Mouse (Mus musculus) neural tube, embryonic 13.5 days (tissue): ENCODE measurements around the gene Dlgap4. TPM values are rescaled to one million over a fixed set of nuclear protein-coding genes. Genes with fewer than 3 reads are reported as not detected.

Experiments used
- ATAC-seq: fragments of 200-750 bp; cut with Nextera tagmentation; 2 replicates; pipeline ENCODE4 v1.8.0; 2017; ENCODE audit warnings: low read depth, mild to moderate bottlenecking, moderate TSS enrichment, moderate library complexity
- H3K27ac ChIP-seq: fragments of 300-500 bp; sonication (generic); replicated peaks from 2 replicates; pipeline ENCODE4 v1.5.1; 2015; ENCODE audit warnings: moderate library complexity, mild to moderate bottlenecking, inconsistent platforms
- H3K27me3 ChIP-seq: fragments of 300-500 bp; sonication (generic); 2 replicates; pipeline ENCODE4 v1.6.1; 2015; ENCODE audit warnings: mild to moderate bottlenecking, inconsistent platforms
- H3K36me3 ChIP-seq: fragments of 300-500 bp; sonication (generic); 2 replicates; pipeline ENCODE4 v1.6.1; 2015; ENCODE audit warnings: mild to moderate bottlenecking, inconsistent platforms
- H3K4me1 ChIP-seq: fragments of 300-500 bp; sonication (generic); replicated peaks from 2 replicates; pipeline ENCODE4 v1.6.1; 2015; ENCODE audit warnings: inconsistent platforms
- H3K4me2 ChIP-seq: fragments of 300-500 bp; sonication (generic); 2 replicates; pipeline ENCODE4 v1.6.1; 2015; ENCODE audit warnings: inconsistent platforms, mild to moderate bottlenecking, moderate library complexity
- H3K4me3 ChIP-seq: fragments of 300-500 bp; sonication (generic); 2 replicates; pipeline ENCODE4 v1.5.1; 2015; ENCODE audit warnings: mild to moderate bottlenecking, inconsistent platforms
- H3K9ac ChIP-seq: fragments of 300-500 bp; sonication (generic); 2 replicates; pipeline ENCODE4 v1.6.1; 2015; ENCODE audit warnings: moderate library complexity, mild to moderate bottlenecking, inconsistent platforms
- H3K9me3 ChIP-seq: fragments of 300-500 bp; sonication (generic); 2 replicates; pipeline ENCODE4 v1.6.1; 2016; ENCODE audit warnings: inconsistent platforms
- WGBS: fragments of 180-500 bp; shearing (Covaris S2); methylation state at CpG from one replicate; pipeline ENCODE4 v1.1.7; 2015; 5-methylcytosine and 5-hydroxymethylcytosine counted together
- polyA plus RNA-seq: library from polyadenylated mRNA; unstranded; fragments of >200 nt; fragmentation: Nextera tagmentation; extraction: Ambion mirVana; gene quantifications from 2 replicates; pipeline ENCODE4 v1.2.1, GENCODE M21; 2015

Gene Dlgap4
- polyA plus RNA-seq, 1 experiment from 2014 or later = 201 TPM

- H3K27me3 ChIP-seq = peaks cover 14% of the 10 kb centered on the region
- ATAC-seq = 0 out of 2 replicates have a peak, but pooled peaks have one; percentile 9
- WGBS = 4% methylated on average over 14 of the region's 14 CpGs
- peaks cover 28% of the 10 kb centered on the region for H3K4me1 ChIP-seq
- H3K4me3 ChIP-seq = no peak overlapping the region
- H3K9ac ChIP-seq = no peak overlapping the region
- H3K27ac ChIP-seq = no peak overlapping the region; the same call in 1 of the 2 replicates
- no peaks in the 10 kb centered on the region for H3K9me3 ChIP-seq
- peak overlapping the region; percentile 34 for H3K4me2 ChIP-seq
- no peaks in the 10 kb centered on the region for H3K36me3 ChIP-seq
Observed at GRCm38 (mm10) chr2:156688604-156689003, 75.1 kb downstream of the Dlgap4 start.

DNA sequence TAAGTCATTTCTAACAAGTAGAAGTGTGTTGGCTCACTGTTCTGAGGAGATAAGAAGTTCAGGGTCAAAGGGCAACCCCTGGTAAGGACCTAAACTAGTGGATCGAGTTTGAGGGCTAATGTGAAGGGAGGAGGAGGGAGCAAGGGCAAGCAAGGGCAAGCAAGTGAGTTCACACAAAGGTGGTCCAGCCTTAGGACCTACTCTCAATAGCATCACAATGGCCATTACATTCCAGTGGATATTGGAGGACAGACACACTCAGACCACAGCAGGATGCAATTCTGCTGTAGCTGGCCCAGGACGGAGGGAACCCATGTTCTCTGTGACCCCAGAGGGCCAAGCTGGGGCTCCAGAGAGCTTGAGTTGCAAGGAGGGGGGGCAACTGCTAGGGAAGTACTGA is 77.3 kb downstream of the Dlgap4 start:
- Histone ChIP-seq H3K27ac (no peak overlapping the region), H3K4me2 (no peak overlapping the region), H3K27me3 (peaks cover 14% of the 10 kb centered on the region), H3K9ac (no peak overlapping the region), H3K4me1 (peaks cover 36% of the 10 kb centered on the region), H3K9me3 (no peaks in the 10 kb centered on the region), H3K4me3 (no peak overlapping the region), H3K36me3 (no peaks in the 10 kb centered on the region)
- WGBS = 36% methylated on average over 2 of the region's 2 CpGs
- no peak for ATAC-seq

- no peak for ATAC-seq
- H3K36me3 ChIP-seq = no peaks in the 10 kb centered on the region
- 54% methylated on average over 9 of the region's 9 CpGs for WGBS
- peak overlapping the region; percentile 38; the same call in 1 of the 2 replicates for H3K27ac ChIP-seq
- no peak overlapping the region for H3K4me3 ChIP-seq
- no peaks in the 10 kb centered on the region for H3K9me3 ChIP-seq
- H3K27me3 ChIP-seq = peaks cover 11% of the 10 kb centered on the region
- H3K9ac ChIP-seq = peak overlapping the region; percentile 54; the same call in 1 of the 2 replicates
- H3K4me2 ChIP-seq = no peak overlapping the region
- H3K4me1 ChIP-seq = peaks cover 36% of the 10 kb centered on the region
Observed at GRCm38 (mm10) chr2:156691746-156692145, 78.2 kb downstream of the Dlgap4 start.

DNA sequence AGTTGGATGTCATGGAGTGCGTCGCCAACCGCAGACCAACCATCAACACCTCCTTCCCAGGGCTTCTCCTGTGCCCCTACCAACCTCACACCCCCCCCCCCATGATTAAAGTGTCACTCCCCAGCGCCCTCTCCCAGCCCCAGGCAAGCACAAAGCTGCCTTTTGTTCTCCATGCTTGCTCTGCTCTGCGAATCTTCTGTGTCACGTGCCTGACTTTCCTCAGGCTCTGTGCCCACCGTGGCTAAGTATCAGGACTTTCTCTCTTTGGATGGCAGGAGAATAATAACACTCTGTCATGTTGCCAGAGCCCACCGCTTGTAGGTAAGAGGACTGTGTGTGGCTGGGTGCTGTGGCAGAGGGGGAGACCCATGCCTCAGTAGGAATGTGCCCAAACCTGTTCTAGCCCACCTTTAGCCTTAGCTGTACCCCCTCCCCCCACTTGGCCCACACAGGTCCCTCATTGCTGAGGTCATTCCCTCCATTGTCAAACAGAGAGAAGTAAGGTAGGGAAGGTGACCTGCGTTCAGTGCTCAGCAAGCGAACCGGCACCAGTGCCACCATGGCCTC is 79.8 kb downstream of the Dlgap4 start:
- no peak overlapping the region for H3K4me3 ChIP-seq
- H3K27me3 ChIP-seq = no peaks in the 10 kb centered on the region
- peaks cover 48% of the 10 kb centered on the region for H3K4me1 ChIP-seq
- 53% methylated on average over 11 of the region's 11 CpGs for WGBS
- no peaks in the 10 kb centered on the region for H3K9me3 ChIP-seq
- H3K4me2 ChIP-seq = no peak overlapping the region
- no peaks in the 10 kb centered on the region for H3K36me3 ChIP-seq
- no peak overlapping the region for H3K9ac ChIP-seq
- ATAC-seq = no peak
- H3K27ac ChIP-seq = no peak overlapping the region

DNA sequence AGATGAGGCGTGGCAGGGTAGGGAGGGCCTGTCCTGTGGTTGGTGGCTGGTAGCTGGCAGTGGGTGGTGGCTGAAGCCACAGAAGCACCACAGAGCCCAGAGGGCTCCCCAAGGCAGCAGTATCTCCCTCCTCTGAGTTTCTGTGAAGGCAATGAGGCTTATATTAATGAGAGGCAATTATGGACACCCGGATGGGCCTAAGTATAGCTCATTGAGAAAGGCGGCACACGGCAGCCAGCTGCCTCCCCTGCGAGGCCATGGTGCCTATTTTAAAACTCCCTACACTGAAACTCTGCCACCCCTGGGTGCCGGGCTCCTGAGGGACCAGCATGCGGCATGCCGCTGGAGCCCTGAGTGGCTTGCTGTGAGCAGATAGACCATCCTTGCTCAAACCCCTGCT is 83.8 kb downstream of the Dlgap4 start:
- Histone ChIP-seq H3K9me3 (no peaks in the 10 kb centered on the region), H3K9ac (no peak overlapping the region), H3K27me3 (no peaks in the 10 kb centered on the region; the same call in 1 of the 2 replicates), H3K4me2 (no peak overlapping the region), H3K4me3 (no peak overlapping the region), H3K27ac (no peak overlapping the region), H3K4me1 (peaks cover 29% of the 10 kb centered on the region), H3K36me3 (no peaks in the 10 kb centered on the region)
- ATAC-seq = no peak
- 50% methylated on average over 8 of the region's 8 CpGs for WGBS

- WGBS = 66% methylated on average over 9 of the region's 9 CpGs
- no peak for ATAC-seq
- peaks cover 29% of the 10 kb centered on the region for H3K4me1 ChIP-seq
Observed at GRCm38 (mm10) chr2:156698168-156698567, 84.7 kb downstream of the Dlgap4 start.

GRCm38 (mm10) chr2:156705473-156705872 is 92.0 kb downstream of the Dlgap4 start:
- H3K9ac ChIP-seq = 0 out of 2 replicates have a peak overlapping the region, but pooled peaks have one; percentile 32
- no peaks in the 10 kb centered on the region for H3K9me3 ChIP-seq
- ATAC-seq = 0 out of 2 replicates have a peak, but pooled peaks have one; percentile 32
- 22% methylated on average over 6 of the region's 6 CpGs for WGBS
- no peaks in the 10 kb centered on the region for H3K4me1 ChIP-seq
- peaks cover 9% of the 10 kb centered on the region for H3K27me3 ChIP-seq
- H3K27ac ChIP-seq = no peak overlapping the region
- H3K4me3 ChIP-seq = no peak overlapping the region
- H3K4me2 ChIP-seq = no peak overlapping the region
- no peaks in the 10 kb centered on the region for H3K36me3 ChIP-seq

More at GRCm38 (mm10) chr2:156698168-156698567, 84.7 kb downstream of the Dlgap4 start:
- Histone ChIP-seq H3K27ac (no peak overlapping the region), H3K4me2 (no peak overlapping the region), H3K27me3 (no peaks in the 10 kb centered on the region; the same call in 1 of the 2 replicates), H3K36me3 (no peaks in the 10 kb centered on the region), H3K9ac (no peak overlapping the region), H3K4me3 (no peak overlapping the region), H3K9me3 (no peaks in the 10 kb centered on the region)

- Histone ChIP-seq H3K4me3 (no peak overlapping the region), H3K27me3 (no peaks in the 10 kb centered on the region), H3K4me1 (peaks cover 34% of the 10 kb centered on the region), H3K9me3 (no peaks in the 10 kb centered on the region), H3K9ac (no peak overlapping the region), H3K27ac (no peak overlapping the region), H3K4me2 (no peak overlapping the region), H3K36me3 (no peaks in the 10 kb centered on the region)
- 80% methylated on average over 6 of the region's 6 CpGs for WGBS
- ATAC-seq = no peak
Observed at GRCm38 (mm10) chr2:156716683-156717082, 103.2 kb downstream of the Dlgap4 start.

GRCm38 (mm10) chr2:156717320-156718281 is 104.1 kb downstream of the Dlgap4 start:
- 23% methylated on average over 17 of the region's 17 CpGs for WGBS

DNA sequence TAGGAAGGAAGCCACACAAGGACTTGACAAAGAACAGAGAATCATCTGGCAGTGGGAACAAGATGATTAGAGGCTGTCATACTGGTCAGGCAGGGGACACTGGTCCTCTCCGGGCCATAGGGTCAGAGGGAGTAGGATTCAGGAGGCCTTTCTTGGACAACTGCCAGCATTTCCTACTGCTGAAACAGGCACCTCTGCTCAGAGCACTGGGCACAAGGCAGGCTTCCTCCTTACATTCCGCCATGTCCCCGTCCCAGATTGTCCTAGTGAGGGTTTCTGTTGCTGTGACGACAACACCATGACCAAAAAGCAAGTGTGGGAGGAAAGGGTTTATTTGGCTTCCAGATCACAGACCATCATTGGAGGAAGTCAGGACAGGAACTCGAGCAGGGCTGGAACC is 105.3 kb downstream of the Dlgap4 start:
- Histone ChIP-seq H3K9ac (no peak overlapping the region), H3K4me1 (peaks cover 52% of the 10 kb centered on the region), H3K4me3 (no peak overlapping the region), H3K4me2 (no peak overlapping the region), H3K36me3 (no peaks in the 10 kb centered on the region), H3K27me3 (no peaks in the 10 kb centered on the region), H3K27ac (no peak overlapping the region), H3K9me3 (no peaks in the 10 kb centered on the region)
- ATAC-seq = no peak
- 64% methylated on average over 5 of the region's 5 CpGs for whole genome bisulfite sequencing

More at GRCm38 (mm10) chr2:156717320-156718281, 104.1 kb downstream of the Dlgap4 start:
- Histone ChIP-seq H3K9me3 (no peaks in the 10 kb centered on the region), H3K4me1 (peaks cover 40% of the 10 kb centered on the region), H3K4me2 (peak overlapping the region; percentile 33), H3K27me3 (no peaks in the 10 kb centered on the region), H3K27ac (0 out of 2 replicates have a peak overlapping the region, but pooled peaks have one; percentile 0), H3K4me3 (no peak overlapping the region), H3K36me3 (no peaks in the 10 kb centered on the region), H3K9ac (peak overlapping the region; percentile 45)
- no peak for ATAC-seq

- no peak for ATAC-seq
- WGBS = 86% methylated on average over 8 of the region's 8 CpGs
- Histone ChIP-seq H3K27ac (peak overlapping the region; percentile 96), H3K36me3 (no peaks in the 10 kb centered on the region), H3K4me1 (peaks cover 61% of the 10 kb centered on the region), H3K27me3 (no peaks in the 10 kb centered on the region), H3K4me2 (peak overlapping the region; percentile 73), H3K9me3 (no peaks in the 10 kb centered on the region), H3K9ac (peak overlapping the region; percentile 100), H3K4me3 (peak overlapping the region; percentile 96)
Observed at GRCm38 (mm10) chr2:156719549-156720312, 106.2 kb downstream of the Dlgap4 start.
